Mouse (Mus musculus) lung, adult 2 months (tissue): ENCODE data around the gene A030003K21Rik.
"Not testable (repeated sequence)": the region's sequence is repeated elsewhere in the genome, so short reads cannot be mapped to it uniquely, and the experiment has no call there.

Source experiments
- CTCF ChIP-seq: fragments of 200-500 bp; IDR thresholded peaks from 2 replicates; pipeline ENCODE4 v1.5.1; 2011; ENCODE audit warnings: mild to moderate bottlenecking, low read length, control low read depth; ENCODE audit not compliant: insufficient read depth
- POLR2A ChIP-seq: fragments of 200-500 bp; IDR thresholded peaks from 2 replicates; pipeline ENCODE4 v1.6.1; 2011; ENCODE audit warnings: low read depth, mild to moderate bottlenecking, control low read depth, low read length, borderline replicate concordance; ENCODE audit errors: extremely low read depth

- TF ChIP-seq CTCF, POLR2A: not testable (repeated sequence)
Observed at GRCm38 (mm10) chr1:82931326-82931725, 11.9 kb downstream of the A030003K21Rik start, which contains the start of gene Gm6217.
